Mouse (Mus musculus): ENCODE measurements at regions not wholly inside any gene's neighbourhood (a gene's known extent, or its start where the extent isn't known, plus 50 kb on each side); places are given as distances from the start of the nearest gene placed in this dataset.

DNA sequence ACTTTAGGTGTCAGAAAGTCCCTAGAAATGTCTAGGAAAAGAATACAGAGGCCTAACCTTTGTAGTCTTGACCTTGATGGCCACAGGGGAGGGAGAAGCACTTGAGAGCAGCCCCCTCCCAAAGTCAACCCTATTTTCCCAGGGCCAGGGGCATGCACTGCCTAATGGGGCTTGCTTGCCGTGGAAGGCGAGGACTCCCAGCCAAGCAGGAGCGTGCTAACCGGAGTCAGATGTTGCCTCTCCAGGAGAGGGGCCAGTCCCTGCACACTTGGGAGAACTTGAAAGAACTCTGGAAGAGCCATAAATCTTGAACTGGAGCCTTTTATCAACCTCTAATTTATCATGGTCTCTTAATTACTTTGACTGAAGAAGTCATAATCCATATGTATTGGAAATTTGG lies 712.7 kb downstream of the Vrk1 start:
- H3K4me2 ChIP-seq: no peak overlapping the region
- ATAC-seq (ENCODE audit: low FRiP score): no peak
- no peaks in the 10 kb centered on the region for H3K36me3 ChIP-seq
- H3K27me3 ChIP-seq (replicated peaks): no peaks in the 10 kb centered on the region
- 81% methylated on average over 4 of the region's 4 CpGs for WGBS
- H3K9me3 ChIP-seq (replicated peaks): no peaks in the 10 kb centered on the region
- H3K27ac ChIP-seq (replicated peaks): no peak overlapping the region
- no peak overlapping the region for H3K9ac ChIP-seq (replicated peaks)
- no peak overlapping the region for H3K4me3 ChIP-seq (replicated peaks)
- H3K4me1 ChIP-seq: no peaks in the 10 kb centered on the region

DNA sequence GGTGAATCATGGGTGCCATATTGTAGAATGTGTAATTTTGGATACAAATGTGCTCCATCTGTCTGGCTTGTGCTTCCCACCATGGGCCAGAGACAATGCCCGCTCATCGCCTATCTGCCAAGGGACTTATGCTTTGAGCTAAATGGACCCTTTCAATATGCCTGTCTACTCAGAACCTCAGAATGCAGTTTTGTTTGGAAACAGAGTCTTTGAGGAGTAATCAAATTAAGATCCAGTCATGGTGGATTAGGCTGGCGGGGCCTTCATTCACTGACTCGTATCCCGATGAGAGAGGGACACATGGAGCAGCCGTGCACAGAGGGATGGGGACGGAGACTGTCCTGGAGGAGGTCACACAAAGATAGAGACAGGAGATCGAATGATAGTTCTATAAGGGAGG lies 716.9 kb downstream of the Vrk1 start:
- no peak for ATAC-seq (ENCODE audit: low FRiP score)
- Histone ChIP-seq H3K27me3 (replicated peaks) (no peaks in the 10 kb centered on the region), H3K4me3 (replicated peaks) (no peak overlapping the region), H3K9me3 (replicated peaks) (no peaks in the 10 kb centered on the region), H3K36me3 (no peaks in the 10 kb centered on the region), H3K4me2 (no peak overlapping the region), H3K27ac (replicated peaks) (no peak overlapping the region), H3K4me1 (no peaks in the 10 kb centered on the region), H3K9ac (replicated peaks) (no peak overlapping the region)
- 63% methylated on average over 8 of the region's 8 CpGs for WGBS

- Histone ChIP-seq H3K36me3 (no peaks in the 10 kb centered on the region), H3K27me3 (replicated peaks) (no peaks in the 10 kb centered on the region), H3K27ac (replicated peaks) (no peak overlapping the region), H3K4me2 (no peak overlapping the region), H3K4me3 (replicated peaks) (no peak overlapping the region), H3K9me3 (replicated peaks) (no peaks in the 10 kb centered on the region), H3K4me1 (no peaks in the 10 kb centered on the region), H3K9ac (replicated peaks) (no peak overlapping the region)
- no peak for ATAC-seq (ENCODE audit: low FRiP score)
- 90% methylated on average over 3 of the region's 3 CpGs for WGBS
Measured at GRCm38 (mm10) chr12:106727486-106727885, 717.5 kb downstream of the Vrk1 start.

DNA sequence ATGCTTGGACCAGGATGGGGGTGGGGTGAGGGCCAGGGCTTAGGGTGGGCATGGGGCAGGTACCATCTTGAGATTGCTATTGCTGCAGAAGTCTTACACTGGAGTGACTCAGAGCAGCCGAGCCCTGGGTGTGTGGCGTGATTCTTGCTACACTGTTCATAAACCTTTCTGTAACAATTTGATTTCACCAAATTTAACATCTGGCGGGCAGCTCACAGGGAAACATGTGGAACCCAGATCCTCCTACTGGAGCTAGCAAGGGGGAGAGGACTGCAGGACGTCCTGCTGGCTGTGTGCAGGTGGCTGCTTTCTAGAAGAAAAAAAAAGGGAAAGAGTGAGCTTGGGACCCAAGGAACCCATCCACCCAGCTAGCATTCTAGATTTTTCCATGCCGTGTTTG lies 719.7 kb downstream of the Vrk1 start:
- ATAC-seq (ENCODE audit: low FRiP score): no peak
- Histone ChIP-seq H3K4me3 (replicated peaks) (no peak overlapping the region), H3K9ac (replicated peaks) (no peak overlapping the region), H3K27ac (replicated peaks) (no peak overlapping the region), H3K36me3 (no peaks in the 10 kb centered on the region), H3K9me3 (replicated peaks) (no peaks in the 10 kb centered on the region), H3K27me3 (replicated peaks) (no peaks in the 10 kb centered on the region), H3K4me1 (no peaks in the 10 kb centered on the region), H3K4me2 (no peak overlapping the region)
- WGBS: 86% methylated on average over 5 of the region's 5 CpGs

- Histone ChIP-seq H3K9me3 (replicated peaks) (no peaks in the 10 kb centered on the region), H3K36me3 (no peaks in the 10 kb centered on the region), H3K4me2 (no peak overlapping the region), H3K4me3 (replicated peaks) (no peak overlapping the region), H3K4me1 (no peaks in the 10 kb centered on the region), H3K27ac (replicated peaks) (no peak overlapping the region), H3K27me3 (replicated peaks) (no peaks in the 10 kb centered on the region), H3K9ac (replicated peaks) (no peak overlapping the region)
- no peak for ATAC-seq (ENCODE audit: low FRiP score)
- 74% methylated on average over 16 of the region's 16 CpGs for WGBS
Measured at GRCm38 (mm10) chr12:106732108-106732857, 722.3 kb downstream of the Vrk1 start.

DNA sequence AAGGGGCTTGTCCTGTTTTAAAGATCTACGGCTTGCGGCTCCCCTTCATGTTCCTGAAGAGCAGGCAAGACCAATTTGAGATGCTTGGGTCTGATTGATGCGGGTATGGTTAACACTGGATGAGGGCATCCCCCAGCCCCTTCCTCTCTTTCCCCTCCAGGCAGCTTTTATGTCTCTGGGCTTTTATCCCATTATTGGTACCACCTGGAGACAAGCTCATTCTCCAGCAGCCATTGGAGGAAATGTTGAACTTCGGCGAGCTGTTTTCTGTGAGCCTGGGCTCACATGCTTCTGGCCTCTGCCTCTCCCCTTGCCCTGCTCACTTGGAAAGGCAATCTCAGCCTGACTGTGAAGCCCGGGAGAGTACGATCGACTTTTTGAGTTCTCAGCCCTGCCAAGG lies 738.7 kb downstream of the Vrk1 start:
- no peaks in the 10 kb centered on the region for H3K36me3 ChIP-seq
- no peak overlapping the region for H3K27ac ChIP-seq (replicated peaks)
- no peak for ATAC-seq (ENCODE audit: low FRiP score)
- no peak overlapping the region for H3K9ac ChIP-seq (replicated peaks)
- no peaks in the 10 kb centered on the region for H3K27me3 ChIP-seq (replicated peaks)
- WGBS: 71% methylated on average over 8 of the region's 8 CpGs
- no peak overlapping the region for H3K4me2 ChIP-seq
- no peak overlapping the region for H3K4me3 ChIP-seq (replicated peaks)
- no peaks in the 10 kb centered on the region for H3K9me3 ChIP-seq (replicated peaks)
- H3K4me1 ChIP-seq: no peaks in the 10 kb centered on the region

DNA sequence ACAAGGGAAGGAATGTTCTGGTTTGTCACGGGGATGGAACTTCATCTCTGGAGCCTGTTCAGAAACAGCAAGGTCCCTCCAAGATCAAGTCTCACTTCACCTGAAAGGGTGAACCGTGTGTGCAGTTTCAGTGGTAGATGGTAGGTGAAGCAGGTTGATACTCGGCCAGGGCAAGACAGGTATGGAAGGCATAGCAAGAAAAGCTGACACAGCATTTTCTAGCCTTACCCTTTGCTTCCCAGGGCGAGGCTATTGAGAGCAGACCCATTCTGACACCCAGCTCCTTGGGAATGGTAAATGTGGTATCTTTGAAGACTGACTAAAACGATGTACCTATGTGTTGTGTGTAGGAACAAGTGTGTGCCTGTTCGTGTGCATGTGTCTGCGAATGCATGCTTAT lies 724.9 kb upstream of the 3110018I06Rik start:
- WGBS: 88% methylated on average over 7 of the region's 7 CpGs
- Histone ChIP-seq H3K9me3 (replicated peaks) (peaks cover 6% of the 10 kb centered on the region; the same call in 1 of the 2 replicates), H3K4me2 (no peak overlapping the region), H3K4me1 (no peaks in the 10 kb centered on the region), H3K27ac (replicated peaks) (no peak overlapping the region), H3K36me3 (no peaks in the 10 kb centered on the region), H3K27me3 (replicated peaks) (no peaks in the 10 kb centered on the region), H3K9ac (replicated peaks) (no peak overlapping the region), H3K4me3 (replicated peaks) (no peak overlapping the region)
- no peak for ATAC-seq (ENCODE audit: low FRiP score)

DNA sequence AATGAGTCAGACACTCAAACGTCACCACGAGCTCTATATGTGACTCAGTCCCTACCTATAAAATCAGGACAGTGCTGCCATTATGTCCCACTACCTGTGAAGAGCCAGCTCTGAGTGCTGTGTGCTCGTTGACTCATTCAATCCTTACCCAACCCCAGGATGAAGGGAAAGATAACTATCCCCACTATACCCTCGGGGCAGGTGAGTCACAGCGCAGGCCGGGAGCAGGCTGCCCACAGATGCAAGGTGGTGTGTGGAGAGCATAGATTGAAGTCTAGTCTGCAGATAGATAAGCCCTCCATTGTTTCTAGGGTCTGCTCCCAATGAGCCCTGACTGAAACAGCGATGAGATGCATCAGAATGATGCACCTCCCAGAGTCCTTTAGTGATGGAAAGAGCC lies 723.9 kb upstream of the 3110018I06Rik start:
- Histone ChIP-seq H3K4me2 (no peak overlapping the region), H3K9ac (replicated peaks) (no peak overlapping the region), H3K4me3 (replicated peaks) (no peak overlapping the region)

DNA sequence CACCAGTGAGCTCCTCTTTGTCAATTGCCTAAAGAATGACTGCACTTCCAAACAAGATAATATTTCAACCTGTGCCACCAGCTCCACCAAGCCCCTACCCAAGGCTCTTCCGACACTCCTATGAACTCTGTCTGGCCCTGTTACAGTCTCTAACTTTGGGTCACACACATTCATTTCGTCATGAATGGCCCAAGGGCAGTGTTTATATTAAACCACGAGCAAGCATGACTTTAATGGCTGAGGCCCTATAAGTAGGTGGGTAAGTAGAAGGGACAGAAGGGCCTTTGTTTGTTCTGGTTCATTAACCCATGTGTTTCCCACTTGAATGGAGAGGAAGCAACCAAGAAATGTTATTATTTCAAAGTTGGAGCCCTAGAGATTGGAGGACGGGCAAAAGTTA lies 714.9 kb upstream of the 3110018I06Rik start:
- H3K9me3 ChIP-seq (replicated peaks): no peaks in the 10 kb centered on the region
- 48% methylated on average over 4 of the region's 4 CpGs for WGBS
- H3K9ac ChIP-seq (replicated peaks): no peak overlapping the region
- no peak overlapping the region for H3K4me3 ChIP-seq (replicated peaks)
- H3K36me3 ChIP-seq: no peaks in the 10 kb centered on the region
- H3K27ac ChIP-seq (replicated peaks): no peak overlapping the region
- H3K4me2 ChIP-seq: no peak overlapping the region
- no peak for ATAC-seq (ENCODE audit: low FRiP score)
- H3K4me1 ChIP-seq: no peaks in the 10 kb centered on the region
- H3K27me3 ChIP-seq (replicated peaks): no peaks in the 10 kb centered on the region

More for the DNA sequence above, 723.9 kb upstream of the 3110018I06Rik start:
- Histone ChIP-seq H3K36me3 (no peaks in the 10 kb centered on the region), H3K4me1 (no peaks in the 10 kb centered on the region), H3K9me3 (replicated peaks) (no peaks in the 10 kb centered on the region), H3K27me3 (replicated peaks) (no peaks in the 10 kb centered on the region), H3K27ac (replicated peaks) (no peak overlapping the region)
- no peak for ATAC-seq (ENCODE audit: low FRiP score)
- 84% methylated on average over 7 of the region's 7 CpGs for WGBS

DNA sequence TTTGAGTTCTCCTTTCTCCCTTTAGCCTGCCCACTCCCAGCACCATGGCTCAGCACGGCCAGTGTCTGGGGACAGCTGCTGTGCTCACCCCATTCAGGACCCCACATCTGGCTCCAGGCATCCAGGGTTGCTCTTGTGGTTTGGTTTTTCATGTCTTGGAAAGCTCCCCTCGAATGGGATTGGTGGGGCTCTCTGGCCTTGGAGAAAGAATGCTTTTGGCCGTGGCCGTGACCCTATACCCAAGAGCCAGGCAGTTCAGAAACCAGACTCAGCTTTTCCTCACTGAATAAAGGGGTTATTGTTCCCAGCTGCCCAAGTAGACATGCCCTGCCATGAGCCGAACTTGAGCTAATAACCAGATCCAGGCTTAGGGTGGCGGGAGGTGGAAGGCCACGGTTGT lies 691.8 kb upstream of the 3110018I06Rik start:
- no peak for ATAC-seq (ENCODE audit: low FRiP score)
- H3K27me3 ChIP-seq (replicated peaks): no peaks in the 10 kb centered on the region
- H3K36me3 ChIP-seq: no peaks in the 10 kb centered on the region
- WGBS: 79% methylated on average over 7 of the region's 7 CpGs
- H3K4me3 ChIP-seq (replicated peaks): no peak overlapping the region
- H3K4me2 ChIP-seq: no peak overlapping the region
- no peaks in the 10 kb centered on the region for H3K9me3 ChIP-seq (replicated peaks)
- H3K9ac ChIP-seq (replicated peaks): no peak overlapping the region
- peaks cover 8% of the 10 kb centered on the region for H3K4me1 ChIP-seq
- H3K27ac ChIP-seq (replicated peaks): no peak overlapping the region

DNA sequence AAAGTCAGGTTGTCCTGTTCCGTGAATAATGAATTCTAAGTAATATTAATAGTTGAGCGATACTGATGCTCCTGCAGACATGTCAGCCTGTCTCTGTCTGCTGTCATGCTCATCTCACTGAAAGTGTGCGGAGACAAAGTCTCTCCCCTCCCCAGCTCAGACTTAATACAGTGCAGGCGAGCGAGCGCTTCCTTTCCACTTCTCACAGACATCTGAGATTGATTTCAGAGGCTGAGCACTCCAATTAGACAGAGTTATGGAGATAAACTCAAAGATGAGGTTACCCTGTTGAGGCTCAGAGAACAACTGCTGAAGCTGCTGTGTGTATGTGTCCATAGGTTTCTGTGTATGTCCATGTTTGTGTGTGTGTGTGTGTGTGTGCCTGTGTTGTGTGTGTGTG lies 668.7 kb upstream of the 3110018I06Rik start:
- no peak overlapping the region for H3K27ac ChIP-seq (replicated peaks)
- no peak overlapping the region for H3K4me3 ChIP-seq (replicated peaks)
- H3K36me3 ChIP-seq: no peaks in the 10 kb centered on the region
- WGBS: 93% methylated on average over 6 of the region's 6 CpGs
- ATAC-seq (ENCODE audit: low FRiP score): no peak
- no peak overlapping the region for H3K4me2 ChIP-seq
- H3K4me1 ChIP-seq: no peaks in the 10 kb centered on the region
- no peak overlapping the region for H3K9ac ChIP-seq (replicated peaks)
- no peaks in the 10 kb centered on the region for H3K27me3 ChIP-seq (replicated peaks)
- no peaks in the 10 kb centered on the region for H3K9me3 ChIP-seq (replicated peaks)

DNA sequence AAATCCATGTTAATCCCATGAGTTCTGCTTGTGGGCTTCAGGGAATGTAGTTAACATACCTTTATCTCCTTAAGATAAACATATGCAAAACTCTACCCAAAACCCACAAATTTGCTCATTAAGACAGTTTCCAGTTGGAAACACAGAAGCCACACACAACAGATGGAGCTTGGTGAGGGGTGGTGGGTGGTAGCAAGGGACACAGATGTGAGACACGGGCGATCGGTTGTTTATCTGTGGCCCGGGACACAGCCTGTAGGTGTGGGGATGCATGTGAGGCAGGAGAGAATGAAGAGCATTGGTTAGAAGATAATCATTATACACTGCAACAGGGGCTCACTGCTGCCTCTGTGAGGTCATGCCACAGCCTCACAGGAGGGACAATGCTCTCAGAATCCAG lies 666.1 kb upstream of the 3110018I06Rik start:
- ATAC-seq (ENCODE audit: low FRiP score): no peak
- H3K4me1 ChIP-seq: no peaks in the 10 kb centered on the region
- H3K36me3 ChIP-seq: no peaks in the 10 kb centered on the region
- H3K4me3 ChIP-seq (replicated peaks): no peak overlapping the region
- 67% methylated on average over 4 of the region's 4 CpGs for WGBS
- H3K27me3 ChIP-seq (replicated peaks): no peaks in the 10 kb centered on the region
- no peak overlapping the region for H3K27ac ChIP-seq (replicated peaks)
- no peak overlapping the region for H3K9ac ChIP-seq (replicated peaks)
- no peak overlapping the region for H3K4me2 ChIP-seq
- no peaks in the 10 kb centered on the region for H3K9me3 ChIP-seq (replicated peaks)

All from neural tube, embryonic 15.5 days (tissue).